Mouse (Mus musculus) c-Kit-positive CD71-negative TER-119-negative erythroid progenitor cells, embryonic 14.5 days (primary cell): ENCODE measurements around the gene Olfr340.
"Not testable (repeated sequence)": the region's sequence is repeated elsewhere in the genome, so short reads cannot be mapped to it uniquely, and the experiment has no call there.

Experiments
- DNase-seq: peaks from one replicate; pipeline ENCODE4 v3.0.0-alpha.2; 2013; ENCODE audit warnings: low read depth

Olfr340 gene

GRCm38 (mm10) chr2:36452287-36452686 lies at the start of gene Olfr340:
Gene Olfr340 (plus strand): TSS chr2:36452587.
- no peak for DNase-seq

GRCm38 (mm10) chr2:36415174-36415573 lies 37.2 kb upstream of the Olfr340 start:
- DNase-seq, result not testable (repeated sequence)

GRCm38 (mm10) chr2:36415591-36415990 lies 36.8 kb upstream of the Olfr340 start:
- DNase-seq, result not testable (repeated sequence)

GRCm38 (mm10) chr2:36418647-36419046 lies 33.7 kb upstream of the Olfr340 start, which contains the start of gene Olfr339:
Gene Olfr339 (plus strand): TSS chr2:36418947.
- DNase-seq, result no peak

- DNase-seq, result no peak
These were observed 21.2 kb downstream of the Olfr340 start for GRCm38 (mm10) chr2:36473634-36474033.

- DNase-seq, result no peak
These were observed 30.0 kb downstream of the Olfr340 start, which contains the start of gene Olfr341 for GRCm38 (mm10) chr2:36482368-36482767. Gene Olfr341 (minus strand): TSS chr2:36482468.
